Mouse (Mus musculus): ENCODE measurements around the gene Ikzf2. TPM values are rescaled to one million over a fixed set of nuclear protein-coding genes. Genes with fewer than 3 reads are reported as not detected.

Ikzf2 gene
- 2.1 TPM in 2 replicates for total RNA-seq (2023)

GRCm38 (mm10) chr1:69687076-69687991 is at the start of gene Ikzf2:
Gene Ikzf2 (minus strand): TSS chr1:69687245.

Other genes with a start within 250 kb of the Ikzf2 start
- not detected in 2 replicates for gene Spag16, start 139.7 kb upstream of the Ikzf2 start, total RNA-seq (2023)

Data from neutrophil, adult 65 days (primary cell).